Comparison of ENCODE assay signal across 8 mouse cellular contexts in the genomic region with DNA sequence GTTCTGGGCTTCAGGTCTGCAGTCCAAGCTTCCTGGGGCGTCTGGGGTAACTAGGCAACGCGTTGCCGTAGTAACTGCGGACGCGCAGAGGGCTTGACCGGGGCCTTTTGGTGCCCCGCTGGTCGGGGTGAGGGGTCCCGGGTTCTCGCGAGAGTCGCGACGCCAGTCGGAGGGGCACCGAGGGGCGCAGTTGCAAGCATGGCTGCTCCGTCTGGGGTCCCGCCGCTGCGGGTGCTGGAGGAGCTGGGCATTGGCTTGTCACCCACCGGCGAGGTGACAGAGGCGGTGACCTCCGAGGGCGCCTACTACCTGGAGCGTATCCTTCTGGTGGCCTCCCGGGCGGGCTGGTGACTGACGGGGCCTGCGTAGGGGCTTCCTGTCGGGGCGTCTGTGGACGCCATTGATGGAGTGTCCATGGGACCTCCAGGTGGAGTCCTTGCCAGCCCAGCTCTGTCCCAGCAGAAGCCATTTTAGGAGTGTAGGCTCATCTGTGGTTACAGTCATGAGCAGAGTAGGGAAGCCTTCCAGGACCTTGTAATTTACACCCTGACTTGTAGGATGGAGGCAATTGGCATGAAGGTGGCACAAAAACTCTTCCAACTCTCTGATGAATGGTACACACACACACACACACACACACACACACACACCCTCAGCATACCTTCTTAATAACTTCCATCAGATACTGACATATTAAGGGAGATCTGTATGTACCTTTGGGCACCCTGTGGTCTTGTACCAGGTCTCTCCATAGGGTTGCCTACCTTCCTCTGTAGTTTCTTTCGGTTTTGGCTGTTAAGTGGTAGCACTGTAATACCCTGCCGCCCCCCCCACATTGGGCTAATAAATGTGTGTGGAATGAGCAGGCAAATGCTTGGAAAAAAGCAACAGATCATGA. TPM values are rescaled to one million over a fixed set of nuclear protein-coding genes. Genes with fewer than 3 reads are reported as not detected.
DNase-seq lines count a peak whose midpoint lies in the region; ATAC-seq and TF ChIP-seq lines count a peak whose summit lies in the region.

Spag16 (plus strand) TSS at position 165 of the 898 bp plus-strand sequence.

- H3K27me3 ChIP-seq in forebrain, embryonic 12.5 days: no peaks in the 10 kb centered on the region
- no peaks in the 10 kb centered on the region for H3K27me3 ChIP-seq in intestine, postnatal 0 days (replicated peaks; ENCODE audit: control insufficient read depth, insufficient read depth, low read length)
- H3K27me3 ChIP-seq in liver, embryonic 13.5 days: no peaks in the 10 kb centered on the region

- ATAC-seq in forebrain, embryonic 12.5 days (ENCODE audit: low FRiP score): peak; percentile 94
- ATAC-seq in intestine, postnatal 0 days: peak; percentile 28; the same call in 1 of the 2 replicates
- ATAC-seq in liver, embryonic 13.5 days (ENCODE audit: low read depth): peak; percentile 43; the same call in 1 of the 2 replicates

- H3K4me3 ChIP-seq in forebrain, embryonic 12.5 days (replicated peaks): peak within 1 kb of the TSS; percentile 46
- H3K4me3 ChIP-seq in intestine, postnatal 0 days (ENCODE audit: low read depth, low read length): peak within 1 kb of the TSS; percentile 36
- peak within 1 kb of the TSS; percentile 49 for H3K4me3 ChIP-seq in liver, embryonic 13.5 days (replicated peaks)

- peaks cover 9% of the 10 kb centered on the region; the same call in 1 of the 2 replicates for H3K4me1 ChIP-seq in forebrain, embryonic 12.5 days
- no peaks in the 10 kb centered on the region for H3K4me1 ChIP-seq in intestine, postnatal 0 days (replicated peaks; ENCODE audit: control insufficient read depth, insufficient read depth, low read length)
- H3K4me1 ChIP-seq in liver, embryonic 13.5 days (replicated peaks): no peaks in the 10 kb centered on the region

- peak within 1 kb of the TSS; percentile 53 for H3K9ac ChIP-seq in forebrain, embryonic 12.5 days
- no peak within 1 kb of the TSS for H3K9ac ChIP-seq in intestine, postnatal 0 days (ENCODE audit: low read depth, low read length)
- H3K9ac ChIP-seq in liver, embryonic 13.5 days: no peak within 1 kb of the TSS

- WGBS in forebrain, embryonic 12.5 days: 8% methylated on average over 38 of the region's 38 CpGs
- WGBS in intestine, postnatal 0 days: 10% methylated on average over 38 of the region's 38 CpGs
- WGBS in liver, embryonic 13.5 days (ENCODE audit: insufficient replicate concordance): 10% methylated on average over 38 of the region's 38 CpGs

- H3K9me3 ChIP-seq in forebrain, embryonic 12.5 days: no peaks in the 10 kb centered on the region
- H3K9me3 ChIP-seq in intestine, postnatal 0 days (ENCODE audit: control insufficient read depth): no peaks in the 10 kb centered on the region
- H3K9me3 ChIP-seq in liver, embryonic 13.5 days (replicated peaks): no peaks in the 10 kb centered on the region

- TF ChIP-seq CTCF in intestine, postnatal 0 days (IDR thresholded peaks at IDR 0.05; ENCODE audit: low read depth): no peak

- H3K4me2 ChIP-seq in forebrain, embryonic 12.5 days: peak within 1 kb of the TSS; percentile 73
- peak within 1 kb of the TSS; percentile 71 for H3K4me2 ChIP-seq in intestine, postnatal 0 days (replicated peaks; ENCODE audit: low read depth)
- peak within 1 kb of the TSS; percentile 65 for H3K4me2 ChIP-seq in liver, embryonic 13.5 days

- H3K27ac ChIP-seq in forebrain, embryonic 12.5 days: no peak within 1 kb of the TSS
- no peak within 1 kb of the TSS for H3K27ac ChIP-seq in intestine, postnatal 0 days (ENCODE audit: low read depth, low read length)
- no peak within 1 kb of the TSS for H3K27ac ChIP-seq in liver, embryonic 13.5 days

- peak; percentile 28 for DNase-seq in gastrocnemius, postnatal 10 days
- DNase-seq in gastrocnemius, adult 18-20 months (ENCODE audit: low spot score): no peak
- DNase-seq in adrenal gland, postnatal 10 days: peak; percentile 63
- peak; percentile 2 for DNase-seq in liver, embryonic 13.5 days
- peak; percentile 7 for DNase-seq in ovary, postnatal 14 days (ENCODE audit: low spot score)
- no peak for DNase-seq in B cell, adult 2 months

- H3K36me3 ChIP-seq in forebrain, embryonic 12.5 days (replicated peaks): no peaks in the 10 kb centered on the region
- no peaks in the 10 kb centered on the region for H3K36me3 ChIP-seq in intestine, postnatal 0 days (ENCODE audit: control insufficient read depth, insufficient read depth)
- H3K36me3 ChIP-seq in liver, embryonic 13.5 days: no peaks in the 10 kb centered on the region

RNA-seq across cellular contexts. Expression of gene Spag16, which starts in this region (rescaled TPM):
- not detected for total RNA-seq in gastrocnemius, postnatal 10 days (2021)
- total RNA-seq in gastrocnemius, adult 18-20 months (2021): not detected
- not detected for total RNA-seq in adrenal gland, postnatal 10 days (2021)
- polyA plus RNA-seq in forebrain, embryonic 12.5 days (2016; fragmentation: Nextera tagmentation; extraction: Ambion mirVana): 1.6 and 1.7 TPM in 2 replicates
- 0.04 and 0.08 TPM in 2 replicates for polyA plus RNA-seq in intestine, postnatal 0 days (2015; fragmentation: Nextera tagmentation; extraction: Ambion mirVana)
- polyA plus RNA-seq in liver, embryonic 13.5 days (2015; fragmentation: Nextera tagmentation; extraction: Ambion mirVana): 0.05 TPM in 1 of 2 replicates, not detected in the other

Comparison
In these comparisons a context has a peak if more than half of its experiments do, and no peak if none do; other contexts are left out.
1. Peak in DNase-seq in gastrocnemius, postnatal 10 days; RNA of the gene not detected or under 1 TPM.
2. Peak in DNase-seq in adrenal gland, postnatal 10 days; RNA of the gene not detected or under 1 TPM.
3. Peak in ATAC-seq, H3K4me3 ChIP-seq and H3K4me2 ChIP-seq in intestine, postnatal 0 days; RNA of the gene not detected or under 1 TPM.
4. Peak in DNase-seq, ATAC-seq, H3K4me3 ChIP-seq and H3K4me2 ChIP-seq in liver, embryonic 13.5 days; RNA of the gene not detected or under 1 TPM.
5. ATAC-seq: peak in every context shown above with its lines; median percentile 94 in forebrain, embryonic 12.5 days; 43 in liver, embryonic 13.5 days; 28 in intestine, postnatal 0 days.